Mouse (Mus musculus) kidney, postnatal 36 days (tissue): ENCODE results near the gene Spin1.

Experiments
- DNase-seq, 2 experiments: peaks; one replicate each; pipeline ENCODE4 v3.0.0; 2021 to 2022; ENCODE audit warnings: mixed read lengths in 2 of 2

Spin1 gene

GRCm38 (mm10) chr13:51137702-51138031 lies 37.0 kb downstream of the Spin1 start:
- DNase-seq, result peak; percentile 36 to 48

GRCm38 (mm10) chr13:51147106-51147505 lies 46.4 kb downstream of the Spin1 start:
- DNase-seq, result no peak

- peak in 1 of 2 experiments; percentile 49 for DNase-seq
Measured at GRCm38 (mm10) chr13:51152966-51153669, 52.4 kb downstream of the Spin1 start.

GRCm38 (mm10) chr13:51153670-51154030 lies 53.0 kb downstream of the Spin1 start:
- DNase-seq, result peak; percentile 28 to 38

- no peak for DNase-seq
Measured at GRCm38 (mm10) chr13:51155178-51156013, 54.7 kb downstream of the Spin1 start.

GRCm38 (mm10) chr13:51156014-51156386 lies 55.3 kb downstream of the Spin1 start:
- no peak for DNase-seq

- DNase-seq, result no peak
Measured at GRCm38 (mm10) chr13:51157291-51157690, 56.6 kb downstream of the Spin1 start.

- no peak for DNase-seq
Measured at GRCm38 (mm10) chr13:51161672-51162071, 61.0 kb downstream of the Spin1 start.

GRCm38 (mm10) chr13:51162246-51162645 lies 61.6 kb downstream of the Spin1 start:
- no peak for DNase-seq

GRCm38 (mm10) chr13:51166711-51167110 lies 66.0 kb downstream of the Spin1 start:
- no peak for DNase-seq

- DNase-seq, result no peak
Measured at GRCm38 (mm10) chr13:51170215-51170614, 69.5 kb downstream of the Spin1 start.

- DNase-seq, result peak; percentile 62 to 81
Measured at GRCm38 (mm10) chr13:51170691-51171680, 70.3 kb downstream of the Spin1 start, which contains the start of gene Nxnl2. Nxnl2 (plus strand) TSS chr13:51171022.

- DNase-seq, result no peak
Measured at GRCm38 (mm10) chr13:51172601-51173000, 71.9 kb downstream of the Spin1 start.

GRCm38 (mm10) chr13:51178932-51179331 lies 78.3 kb downstream of the Spin1 start:
- DNase-seq, result no peak

GRCm38 (mm10) chr13:51179362-51179761 lies 78.7 kb downstream of the Spin1 start:
- no peak for DNase-seq

- no peak for DNase-seq
Measured at GRCm38 (mm10) chr13:51182236-51182635, 81.6 kb downstream of the Spin1 start.

GRCm38 (mm10) chr13:51184896-51185295 lies 84.2 kb downstream of the Spin1 start:
- no peak for DNase-seq

GRCm38 (mm10) chr13:51190336-51190735 lies 89.7 kb downstream of the Spin1 start:
- peak in 1 of 2 experiments; percentile 18 for DNase-seq

GRCm38 (mm10) chr13:51191416-51192140 lies 90.9 kb downstream of the Spin1 start:
- peak; percentile 48 to 74 for DNase-seq

- no peak for DNase-seq
Measured at GRCm38 (mm10) chr13:51193893-51194292, 93.2 kb downstream of the Spin1 start.

- DNase-seq, result no peak
Measured at GRCm38 (mm10) chr13:51197699-51198098, 97.0 kb downstream of the Spin1 start.

GRCm38 (mm10) chr13:51198186-51198585 lies 97.5 kb downstream of the Spin1 start:
- peak; percentile 45 to 71 for DNase-seq
